Mouse (Mus musculus): ENCODE data around the gene Tent4b.

DNA sequence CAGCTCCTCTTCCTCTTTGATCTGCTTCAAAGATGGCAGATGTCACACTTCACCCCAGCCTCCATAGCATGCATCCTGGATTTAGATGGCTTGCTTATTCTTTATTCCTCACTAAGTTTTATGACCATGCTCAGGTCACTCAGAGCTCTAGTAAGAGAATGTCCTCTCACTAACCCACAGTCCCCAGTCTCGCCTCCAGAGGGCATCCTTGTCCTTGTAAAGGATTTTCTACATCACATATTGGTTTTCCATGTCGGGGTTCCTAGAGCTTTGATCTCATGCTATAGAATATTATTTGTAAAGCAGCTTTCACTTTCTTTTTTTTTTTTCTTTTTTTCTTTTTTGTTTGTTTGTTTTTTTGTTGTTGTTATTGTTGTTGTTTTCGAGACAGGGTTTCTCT lies 53.8 kb downstream of the Tent4b start:
- TF ChIP-seq CTCF (IDR thresholded peaks at IDR 0.05; ENCODE audit: borderline replicate concordance, insufficient read depth, low read length) (no peak), POLR2A (IDR thresholded peaks at IDR 0.05; ENCODE audit: low read depth, low read length) (no peak)
